Mouse (Mus musculus) liver, postnatal 0 days (tissue): ENCODE measurements around the gene Stx19. TPM values are rescaled to one million over a fixed set of nuclear protein-coding genes. Genes with fewer than 3 reads are reported as not detected.
A peak's percentile ranks its signal among the peaks of the same experiment; 100 is the strongest.

Source experiments
- ATAC-seq: fragments of 200-750 bp; cut with Nextera tagmentation; 2 replicates; pipeline ENCODE4 v1.8.0; 2017; ENCODE audit warnings: mild to moderate bottlenecking, moderate library complexity
- DNase-seq: peaks from one replicate; pipeline ENCODE4 v3.0.0-alpha.2; 2016
- H3K27ac ChIP-seq: fragments of 300-500 bp; sonication (generic); 2 replicates; pipeline ENCODE4 v1.5.1; 2014; ENCODE audit warnings: antibody characterized with exemption, moderate library complexity, mild to moderate bottlenecking, low read depth
- H3K27me3 ChIP-seq: fragments of 300-500 bp; sonication (generic); 2 replicates; pipeline ENCODE4 v1.6.1; 2014; ENCODE audit warnings: low read length, control low read depth, mixed read lengths; ENCODE audit not compliant: insufficient read depth
- H3K36me3 ChIP-seq: fragments of 300-500 bp; sonication (generic); replicated peaks from 2 replicates; pipeline ENCODE4 v1.6.1; 2014; ENCODE audit warnings: mild to moderate bottlenecking, control low read depth, low read length, moderate library complexity, mixed read lengths; ENCODE audit not compliant: insufficient read depth
- H3K4me1 ChIP-seq: fragments of 300-500 bp; sonication (generic); 2 replicates; pipeline ENCODE4 v1.6.1; 2014; ENCODE audit warnings: antibody characterized with exemption, mild to moderate bottlenecking, control low read depth; ENCODE audit not compliant: insufficient read depth
- H3K4me2 ChIP-seq: fragments of 300-500 bp; sonication (generic); 2 replicates; pipeline ENCODE4 v1.6.1; 2014; ENCODE audit warnings: low read depth, mild to moderate bottlenecking, low read length, moderate library complexity, mixed read lengths
- H3K4me3 ChIP-seq: fragments of 300-500 bp; sonication (generic); 2 replicates; pipeline ENCODE4 v1.5.1; 2014; ENCODE audit warnings: low read depth, low read length
- H3K9ac ChIP-seq: fragments of 300-500 bp; sonication (generic); replicated peaks from 2 replicates; pipeline ENCODE4 v1.6.1; 2014; ENCODE audit warnings: mild to moderate bottlenecking, moderate library complexity
- H3K9me3 ChIP-seq: fragments of 300-500 bp; sonication (generic); 2 replicates; pipeline ENCODE4 v1.6.1; 2016; ENCODE audit warnings: mild to moderate bottlenecking, control low read depth, low read length, mixed read lengths
- CTCF ChIP-seq: sonication (generic); IDR thresholded peaks from 2 replicates; pipeline ENCODE4 v1.5.1; 2016; ENCODE audit warnings: antibody characterized with exemption, low read depth
- EP300 ChIP-seq: IDR thresholded peaks from 2 replicates; pipeline ENCODE4 v1.6.1; 2016; ENCODE audit warnings: antibody characterized with exemption, low read depth, mild to moderate bottlenecking
- whole genome bisulfite sequencing: fragments of 180-500 bp; shearing (Covaris S2); extraction: QIAGEN DNeasy Blood & Tissue Kit; methylation state at CpG from one replicate; pipeline ENCODE4 v1.1.7; 2014; ENCODE audit not compliant: insufficient replicate concordance; 5-methylcytosine and 5-hydroxymethylcytosine counted together
- polyA plus RNA-seq: library from polyadenylated mRNA; unstranded; fragments of >200 nt; fragmentation: Nextera tagmentation; extraction: Ambion mirVana; gene quantifications from 2 replicates; pipeline ENCODE4 v1.2.1, GENCODE M21; 2015

Stx19 gene
- polyA plus RNA-seq, 1 experiment from 2014 or later: not detected

GRCm38 (mm10) chr16:62854191-62855068 lies 40.0 kb downstream of the Stx19 start, which contains the start of gene Pros1:
Gene Pros1 (plus strand): TSS chr16:62854307.
- Histone ChIP-seq H3K4me3 (peak within 1 kb of the TSS; percentile 68), H3K36me3 (no peaks in the 10 kb centered on the region), H3K9me3 (no peaks in the 10 kb centered on the region), H3K27ac (peak within 1 kb of the TSS; percentile 83), H3K9ac (peak within 1 kb of the TSS; percentile 82), H3K27me3 (no peaks in the 10 kb centered on the region), H3K4me1 (no peaks in the 10 kb centered on the region), H3K4me2 (peak within 1 kb of the TSS; percentile 91)
- TF ChIP-seq CTCF (no peak), EP300 (no peak)
- peak; percentile 69 for DNase-seq
- WGBS: 6% methylated on average over 40 of the region's 42 CpGs
- ATAC-seq: peak; percentile 92

- Histone ChIP-seq H3K27me3 (no peaks in the 10 kb centered on the region), H3K4me2 (peak overlapping the region; percentile 91; the same call in 1 of the 2 replicates), H3K4me1 (no peaks in the 10 kb centered on the region), H3K27ac (no peak overlapping the region), H3K9ac (no peak overlapping the region), H3K36me3 (no peaks in the 10 kb centered on the region), H3K4me3 (no peak overlapping the region), H3K9me3 (no peaks in the 10 kb centered on the region)
- TF ChIP-seq EP300 (no peak), CTCF (no peak)
- no peak for ATAC-seq
- no peak for DNase-seq
- WGBS: 66% methylated on average over 6 of the region's 6 CpGs
Observed at GRCm38 (mm10) chr16:62855385-62855784, 40.9 kb downstream of the Stx19 start.

- Histone ChIP-seq H3K4me2 (no peak overlapping the region), H3K27me3 (no peaks in the 10 kb centered on the region), H3K4me3 (no peak overlapping the region), H3K36me3 (no peaks in the 10 kb centered on the region), H3K9me3 (no peaks in the 10 kb centered on the region), H3K4me1 (no peaks in the 10 kb centered on the region), H3K27ac (no peak overlapping the region), H3K9ac (no peak overlapping the region)
- no peak for ATAC-seq
- WGBS: 66% methylated on average over 2 of the region's 2 CpGs
- no peak for DNase-seq
- TF ChIP-seq EP300: no peak
Observed at GRCm38 (mm10) chr16:62856273-62856672, 41.8 kb downstream of the Stx19 start.

- no peak overlapping the region for H3K4me2 ChIP-seq
- H3K27ac ChIP-seq: no peak overlapping the region
- H3K27me3 ChIP-seq: no peaks in the 10 kb centered on the region
- H3K9me3 ChIP-seq: no peaks in the 10 kb centered on the region
- no peak for TF ChIP-seq EP300
- no peak for TF ChIP-seq CTCF
- ATAC-seq (no peak), DNase-seq (no peak)
- no peak overlapping the region for H3K4me3 ChIP-seq
- no peaks in the 10 kb centered on the region for H3K4me1 ChIP-seq
- no peaks in the 10 kb centered on the region for H3K36me3 ChIP-seq
- 58% methylated on average over 2 of the region's 2 CpGs for WGBS
- H3K9ac ChIP-seq: no peak overlapping the region
Observed at GRCm38 (mm10) chr16:62857498-62857897, 43.0 kb downstream of the Stx19 start.

GRCm38 (mm10) chr16:62858018-62858417 lies 43.5 kb downstream of the Stx19 start:
- H3K36me3 ChIP-seq: no peaks in the 10 kb centered on the region
- H3K27me3 ChIP-seq: no peaks in the 10 kb centered on the region
- no peak overlapping the region for H3K27ac ChIP-seq
- H3K9me3 ChIP-seq: no peaks in the 10 kb centered on the region
- no peak for ATAC-seq
- WGBS: 60% methylated on average over 1 of the region's 1 CpGs
- TF ChIP-seq EP300: no peak
- peak; percentile 54 for TF ChIP-seq CTCF
- DNase-seq: no peak
- no peak overlapping the region for H3K4me3 ChIP-seq
- H3K4me1 ChIP-seq: no peaks in the 10 kb centered on the region
- no peak overlapping the region for H3K4me2 ChIP-seq
- H3K9ac ChIP-seq: no peak overlapping the region

GRCm38 (mm10) chr16:62860140-62860539 lies 45.7 kb downstream of the Stx19 start:
- H3K27ac ChIP-seq: no peak overlapping the region
- no peaks in the 10 kb centered on the region for H3K36me3 ChIP-seq
- H3K4me2 ChIP-seq: no peak overlapping the region
- ATAC-seq: no peak
- TF ChIP-seq EP300: no peak
- TF ChIP-seq CTCF: no peak
- no peak for DNase-seq
- no peak overlapping the region for H3K9ac ChIP-seq
- no peaks in the 10 kb centered on the region for H3K4me1 ChIP-seq
- H3K9me3 ChIP-seq: no peaks in the 10 kb centered on the region
- no peaks in the 10 kb centered on the region for H3K27me3 ChIP-seq
- H3K4me3 ChIP-seq: no peak overlapping the region
- WGBS: 79% methylated on average over 1 of the region's 1 CpGs
